Mouse (Mus musculus) testis, adult 2 months (tissue): ENCODE data around the gene Creb3.
A peak's percentile ranks its signal among the peaks of the same experiment; 100 is the strongest.

Experiments
- CTCF ChIP-seq: fragments of 200-500 bp; IDR thresholded peaks from 2 replicates; pipeline ENCODE4 v1.5.1; 2012; ENCODE audit warnings: low read depth, mild to moderate bottlenecking, inconsistent platforms, low read length, moderate library complexity; ENCODE audit not compliant: control insufficient read depth, insufficient read depth, insufficient replicate concordance
- POLR2A ChIP-seq: fragments of 200-500 bp; IDR thresholded peaks from 2 replicates; pipeline ENCODE4 v1.6.1; 2012; ENCODE audit warnings: low read depth, mild to moderate bottlenecking, inconsistent platforms, low read length, moderate library complexity; ENCODE audit not compliant: control insufficient read depth

- TF ChIP-seq CTCF (no peak), POLR2A (peak; percentile 46; the same call in 1 of the 2 replicates)
These were observed 3.3 kb upstream of the Creb3 start for GRCm38 (mm10) chr4:43558631-43559356.
